Mouse (Mus musculus) G1E (cell line): ENCODE results near the gene Ssbp4.

Experiments
- CTCF ChIP-seq: IDR thresholded peaks from 2 replicates; pipeline ENCODE4 v1.5.1; 2012; ENCODE audit warnings: low read depth, low read length, inconsistent platforms, mixed read lengths
- GATA1 ChIP-seq: IDR thresholded peaks from 2 replicates; pipeline ENCODE4 v1.6.1; 2012; ENCODE audit warnings: borderline replicate concordance, low read length, inconsistent platforms, mixed read lengths

GRCm38 (mm10) chr8:70616645-70617044 lies 8.0 kb upstream of the Ssbp4 start:
- TF ChIP-seq CTCF = no peak
- no peak for TF ChIP-seq GATA1
